Mouse (Mus musculus) stomach, embryonic 16.5 days (tissue): ENCODE data around the gene Cgref1. TPM values are rescaled to one million over a fixed set of nuclear protein-coding genes. Genes with fewer than 3 reads are reported as not detected.

Experiments
- ATAC-seq: fragments of 200-750 bp; cut with Nextera tagmentation; 2 replicates; pipeline ENCODE4 v1.8.0; 2017; ENCODE audit warnings: moderate number of reproducible peaks, moderate TSS enrichment; ENCODE audit not compliant: insufficient read depth, low FRiP score
- H3K27ac ChIP-seq: fragments of 300-500 bp; sonication (generic); 2 replicates; pipeline ENCODE4 v1.5.1; 2014; ENCODE audit warnings: low read length
- H3K27me3 ChIP-seq: fragments of 300-500 bp; sonication (generic); 2 replicates; pipeline ENCODE4 v1.6.1; 2014; ENCODE audit warnings: low read length, control low read depth, mixed read lengths; ENCODE audit not compliant: control insufficient read depth, insufficient read depth
- H3K36me3 ChIP-seq: fragments of 300-500 bp; sonication (generic); 2 replicates; pipeline ENCODE4 v1.6.1; 2014; ENCODE audit warnings: low read length; ENCODE audit not compliant: control insufficient read depth, insufficient read depth
- H3K4me1 ChIP-seq: fragments of 300-500 bp; sonication (generic); 2 replicates; pipeline ENCODE4 v1.6.1; 2014; ENCODE audit warnings: low read length, control low read depth, mixed read lengths; ENCODE audit not compliant: control insufficient read depth, insufficient read depth
- H3K4me2 ChIP-seq: fragments of 300-500 bp; sonication (generic); 2 replicates; pipeline ENCODE4 v1.6.1; 2014; ENCODE audit warnings: low read depth, low read length, mixed read lengths
- H3K4me3 ChIP-seq: fragments of 300-500 bp; sonication (generic); replicated peaks from 2 replicates; pipeline ENCODE4 v1.5.1; 2014; ENCODE audit warnings: mild to moderate bottlenecking, low read length
- H3K9ac ChIP-seq: fragments of 300-500 bp; sonication (generic); 2 replicates; pipeline ENCODE4 v1.6.1; 2014; ENCODE audit warnings: low read length
- H3K9me3 ChIP-seq: fragments of 300-500 bp; sonication (generic); replicated peaks from 2 replicates; pipeline ENCODE4 v1.6.1; 2016; ENCODE audit warnings: low read length, control low read depth; ENCODE audit not compliant: control insufficient read depth
- WGBS: fragments of 180-500 bp; shearing (Covaris S2); extraction: QIAGEN DNeasy Blood & Tissue Kit; methylation state at CpG from one replicate; pipeline ENCODE4 v1.1.7; 2014; 5-methylcytosine and 5-hydroxymethylcytosine counted together
- polyA plus RNA-seq: library from polyadenylated mRNA; unstranded; fragments of >200 nt; fragmentation: Nextera tagmentation; extraction: Ambion mirVana; gene quantifications from 2 replicates; pipeline ENCODE4 v1.2.1, GENCODE M21; 2015

Cgref1 gene
- polyA plus RNA-seq, 1 experiment from 2014 or later: 14.3 TPM

DNA sequence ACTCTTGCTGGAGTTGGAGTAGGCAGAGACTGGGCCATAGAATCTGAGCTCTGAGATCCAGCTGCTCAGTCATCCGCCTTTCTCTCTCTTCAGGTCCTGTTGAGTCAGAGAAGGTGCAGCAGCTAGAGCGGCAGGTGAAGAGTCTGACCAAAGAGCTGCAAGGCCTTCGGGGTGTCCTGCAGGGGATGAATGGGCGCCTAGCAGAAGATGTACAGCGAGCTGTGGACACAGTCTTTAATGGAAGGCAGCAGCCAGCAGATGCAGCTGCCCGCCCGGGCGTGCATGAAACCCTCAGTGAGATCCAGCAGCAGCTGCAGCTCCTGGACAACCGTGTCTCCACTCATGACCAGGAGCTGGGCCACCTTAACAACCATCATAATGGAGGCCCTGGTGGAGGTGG, 28.6 kb downstream of the Cgref1 start:
- Histone ChIP-seq H3K4me1 (peaks cover 38% of the 10 kb centered on the region), H3K9ac (peak overlapping the region; percentile 32; the same call in 1 of the 2 replicates), H3K27me3 (no peaks in the 10 kb centered on the region), H3K36me3 (peaks cover 10% of the 10 kb centered on the region), H3K4me2 (no peak overlapping the region), H3K27ac (no peak overlapping the region), H3K9me3 (no peaks in the 10 kb centered on the region), H3K4me3 (no peak overlapping the region)
- ATAC-seq: no peak
- WGBS: 90% methylated on average over 9 of the region's 9 CpGs

GRCm38 (mm10) chr5:30915974-30916433, 29.4 kb downstream of the Cgref1 start:
- Histone ChIP-seq H3K4me3 (peak overlapping the region; percentile 55), H3K9ac (peak overlapping the region; percentile 74; the same call in 1 of the 2 replicates), H3K36me3 (peaks cover 10% of the 10 kb centered on the region), H3K27me3 (no peaks in the 10 kb centered on the region), H3K27ac (peak overlapping the region; percentile 98; the same call in 1 of the 2 replicates), H3K4me1 (peaks cover 34% of the 10 kb centered on the region), H3K9me3 (no peaks in the 10 kb centered on the region), H3K4me2 (peak overlapping the region; percentile 75)
- WGBS: 4% methylated on average over 7 of the region's 7 CpGs
- ATAC-seq: peak; percentile 57

- Histone ChIP-seq H3K4me1 (peaks cover 32% of the 10 kb centered on the region), H3K4me3 (peak overlapping the region; percentile 55), H3K9me3 (no peaks in the 10 kb centered on the region), H3K9ac (peak overlapping the region; percentile 74), H3K4me2 (peak overlapping the region; percentile 75), H3K27me3 (no peaks in the 10 kb centered on the region), H3K36me3 (peaks cover 10% of the 10 kb centered on the region), H3K27ac (peak overlapping the region; percentile 98)
- WGBS: 35% methylated on average over 9 of the region's 9 CpGs
- ATAC-seq: no peak
Measured at GRCm38 (mm10) chr5:30915456-30915855, 29.9 kb downstream of the Cgref1 start.

DNA sequence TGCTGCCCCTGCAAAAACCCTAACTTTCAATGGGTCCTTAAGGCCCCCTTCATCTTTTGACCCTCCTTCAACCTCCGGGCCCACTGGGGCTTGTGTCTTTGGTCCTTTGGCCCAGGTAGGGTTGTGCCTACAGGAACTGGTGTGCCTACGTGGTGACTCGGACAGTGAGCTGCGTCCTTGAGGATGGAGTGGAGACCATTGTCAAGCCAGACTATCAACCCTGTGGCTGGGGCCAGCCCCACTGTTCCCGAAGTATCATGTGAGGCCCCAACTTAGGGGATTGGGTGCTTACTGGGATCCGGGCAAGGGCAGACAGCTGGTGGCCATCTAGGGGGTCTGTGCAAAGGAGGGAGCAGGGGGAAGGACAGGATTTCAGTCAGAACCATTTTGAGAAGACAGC, 30.5 kb downstream of the Cgref1 start:
- WGBS: 41% methylated on average over 6 of the region's 6 CpGs
- Histone ChIP-seq H3K36me3 (peaks cover 10% of the 10 kb centered on the region), H3K4me3 (peak overlapping the region; percentile 55), H3K4me1 (peaks cover 31% of the 10 kb centered on the region), H3K9ac (peak overlapping the region; percentile 74), H3K27me3 (no peaks in the 10 kb centered on the region), H3K9me3 (no peaks in the 10 kb centered on the region), H3K4me2 (peak overlapping the region; percentile 75), H3K27ac (peak overlapping the region; percentile 98)
- no peak for ATAC-seq

DNA sequence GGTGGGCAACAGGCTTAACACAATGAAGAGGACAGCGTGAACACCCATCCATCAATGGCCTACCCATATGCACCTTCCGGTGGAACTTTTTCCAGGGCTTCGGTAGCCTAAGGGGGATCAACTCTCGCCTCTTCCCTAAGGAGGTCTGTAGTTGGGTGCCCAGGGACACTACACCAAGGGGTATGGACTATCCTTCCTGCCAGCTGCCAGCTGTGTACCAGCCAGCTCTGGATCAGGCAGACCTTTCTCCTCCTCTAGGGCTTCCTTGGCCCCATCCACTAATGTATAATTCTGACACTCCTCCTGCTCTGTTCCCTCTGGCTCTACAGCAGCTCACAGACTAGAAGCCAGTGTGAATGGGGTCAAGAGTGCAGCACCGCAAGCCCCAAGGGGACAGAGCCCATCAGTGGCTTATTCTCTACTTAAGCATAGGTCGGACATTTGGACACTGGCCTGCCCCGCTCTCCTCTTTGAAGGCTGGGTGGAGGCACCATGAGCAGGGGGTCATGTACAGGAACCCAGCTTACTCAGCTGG, 31.2 kb downstream of the Cgref1 start:
- H3K9ac ChIP-seq: peak overlapping the region; percentile 74
- peak overlapping the region; percentile 75 for H3K4me2 ChIP-seq
- H3K36me3 ChIP-seq: peaks cover 9% of the 10 kb centered on the region
- peak overlapping the region; percentile 55 for H3K4me3 ChIP-seq
- peak overlapping the region; percentile 98 for H3K27ac ChIP-seq
- peaks cover 38% of the 10 kb centered on the region for H3K4me1 ChIP-seq
- no peaks in the 10 kb centered on the region for H3K27me3 ChIP-seq
- no peak for ATAC-seq
- WGBS: 38% methylated on average over 7 of the region's 7 CpGs
- no peaks in the 10 kb centered on the region for H3K9me3 ChIP-seq

GRCm38 (mm10) chr5:30913060-30913841, 32.1 kb downstream of the Cgref1 start, which contains the start of gene Emilin1:
Gene Emilin1, plus strand, starts transcription at chr5:30913402.
- peak within 1 kb of the TSS; percentile 55 for H3K4me3 ChIP-seq
- no peaks in the 10 kb centered on the region for H3K36me3 ChIP-seq
- ATAC-seq: peak; percentile 85
- peaks cover 46% of the 10 kb centered on the region for H3K4me1 ChIP-seq
- peak within 1 kb of the TSS; percentile 75 for H3K4me2 ChIP-seq
- no peaks in the 10 kb centered on the region for H3K9me3 ChIP-seq
- no peaks in the 10 kb centered on the region for H3K27me3 ChIP-seq
- H3K9ac ChIP-seq: peak within 1 kb of the TSS; percentile 74
- H3K27ac ChIP-seq: peak within 1 kb of the TSS; percentile 98
- WGBS: 23% methylated on average over 13 of the region's 13 CpGs

DNA sequence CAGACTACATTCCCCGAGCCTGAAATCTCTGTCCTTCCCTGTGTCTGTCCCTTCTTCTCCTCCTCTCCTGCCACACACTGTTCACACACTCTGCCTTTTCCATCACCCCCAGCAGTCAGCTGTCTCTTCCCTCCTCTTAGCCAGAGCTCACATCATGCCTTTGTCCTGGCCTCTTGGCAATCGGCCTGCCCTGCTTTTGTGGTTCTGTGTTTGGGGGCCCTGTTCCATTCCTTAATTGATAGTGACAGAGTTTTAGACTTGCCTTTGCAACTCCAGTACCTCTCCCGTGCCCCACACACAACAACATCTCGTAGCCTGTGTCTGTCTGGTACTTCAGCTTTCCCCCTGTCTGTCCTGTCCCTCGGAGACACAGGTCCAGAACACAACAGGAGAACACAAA, 33.2 kb downstream of the Cgref1 start:
- no peaks in the 10 kb centered on the region for H3K27me3 ChIP-seq
- no peaks in the 10 kb centered on the region for H3K9me3 ChIP-seq
- peaks cover 46% of the 10 kb centered on the region for H3K4me1 ChIP-seq
- peak overlapping the region; percentile 98 for H3K27ac ChIP-seq
- ATAC-seq: no peak
- H3K4me2 ChIP-seq: peak overlapping the region; percentile 30; the same call in 1 of the 2 replicates
- no peaks in the 10 kb centered on the region for H3K36me3 ChIP-seq
- H3K4me3 ChIP-seq: no peak overlapping the region
- peak overlapping the region; percentile 74; the same call in 1 of the 2 replicates for H3K9ac ChIP-seq
- 51% methylated on average over 5 of the region's 5 CpGs for WGBS

DNA sequence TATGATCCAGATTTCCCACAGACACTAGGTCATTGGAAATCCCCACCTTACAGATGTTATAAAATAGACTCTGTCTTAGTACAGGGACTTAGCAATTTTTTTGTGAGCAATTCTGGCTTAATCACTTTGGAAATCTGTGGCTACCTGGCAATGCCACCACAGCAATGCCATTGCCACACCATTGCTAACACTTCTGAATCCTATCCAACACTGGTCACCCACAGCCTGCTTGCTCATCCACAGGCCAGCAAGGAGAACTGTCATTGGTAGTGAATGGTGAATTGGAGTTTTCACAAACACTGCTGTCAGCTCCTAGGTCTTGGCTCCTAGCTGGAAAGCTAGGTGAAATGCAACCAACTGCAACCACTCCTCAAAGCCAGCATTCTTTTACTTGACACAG, 34.9 kb downstream of the Cgref1 start:
- no peaks in the 10 kb centered on the region for H3K27me3 ChIP-seq
- H3K4me2 ChIP-seq: no peak overlapping the region
- H3K9me3 ChIP-seq: no peaks in the 10 kb centered on the region
- H3K27ac ChIP-seq: peak overlapping the region; percentile 98
- H3K4me3 ChIP-seq: no peak overlapping the region
- no peak overlapping the region for H3K9ac ChIP-seq
- no peak for ATAC-seq
- H3K4me1 ChIP-seq: peaks cover 43% of the 10 kb centered on the region
- no peaks in the 10 kb centered on the region for H3K36me3 ChIP-seq

DNA sequence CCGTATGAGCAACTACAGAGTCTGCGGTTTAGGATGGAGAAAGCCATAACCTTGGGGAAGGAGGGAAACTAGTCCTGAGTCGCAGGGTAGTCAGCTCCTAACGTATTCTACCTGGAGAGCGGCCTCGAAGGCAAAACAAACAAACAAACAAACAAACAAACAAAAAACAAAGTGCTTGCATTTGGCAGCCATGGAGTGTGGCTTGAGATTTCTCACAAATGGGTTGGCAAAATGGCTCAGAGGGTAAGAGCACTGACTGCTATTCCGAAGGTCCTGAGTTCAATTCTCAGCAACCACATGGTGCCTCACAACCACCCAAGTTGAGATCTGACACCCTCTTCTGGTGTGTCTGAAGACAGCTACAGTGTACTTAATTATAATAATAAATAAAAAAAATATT, 35.5 kb downstream of the Cgref1 start:
- H3K4me3 ChIP-seq: no peak overlapping the region
- no peaks in the 10 kb centered on the region for H3K9me3 ChIP-seq
- H3K9ac ChIP-seq: no peak overlapping the region
- H3K27ac ChIP-seq: peak overlapping the region; percentile 98
- no peaks in the 10 kb centered on the region for H3K27me3 ChIP-seq
- H3K4me1 ChIP-seq: peaks cover 46% of the 10 kb centered on the region
- H3K36me3 ChIP-seq: no peaks in the 10 kb centered on the region
- ATAC-seq: no peak
- WGBS: 80% methylated on average over 7 of the region's 7 CpGs
- H3K4me2 ChIP-seq: no peak overlapping the region
